Mouse (Mus musculus) R1 (cell line): Measurements from ENCODE around the gene Ppif.
A peak's percentile ranks its signal among the peaks of the same experiment; 100 is the strongest.

Source experiments
- DNase-seq: peaks from one replicate; pipeline ENCODE4 v3.0.0-alpha.2; 2018; ENCODE audit warnings: low read depth, low spot score

Ppif gene

GRCm38 (mm10) chr14:25693888-25694568, at the start of gene Ppif:
TSS of gene Ppif (plus strand) at chr14:25694154.
- DNase-seq: peak; percentile 93

- DNase-seq: no peak
Measured at GRCm38 (mm10) chr14:25645717-25646116, 48.2 kb upstream of the Ppif start.

- peak; percentile 91 for DNase-seq
Measured at GRCm38 (mm10) chr14:25646161-25646621, 47.8 kb upstream of the Ppif start.

GRCm38 (mm10) chr14:25651131-25651530, 42.8 kb upstream of the Ppif start:
- DNase-seq: no peak

- no peak for DNase-seq
Measured at GRCm38 (mm10) chr14:25651905-25652304, 42.0 kb upstream of the Ppif start.

- DNase-seq: no peak
Measured at GRCm38 (mm10) chr14:25654401-25655197, 39.4 kb upstream of the Ppif start.

GRCm38 (mm10) chr14:25660661-25661060, 33.3 kb upstream of the Ppif start:
- DNase-seq: peak; percentile 69

- DNase-seq: peak; percentile 91
Measured at GRCm38 (mm10) chr14:25661185-25661920, 32.6 kb upstream of the Ppif start.

GRCm38 (mm10) chr14:25663649-25664309, 30.2 kb upstream of the Ppif start:
- DNase-seq: no peak

GRCm38 (mm10) chr14:25664310-25664695, 29.7 kb upstream of the Ppif start:
- no peak for DNase-seq

- DNase-seq: peak; percentile 87
Measured at GRCm38 (mm10) chr14:25665314-25665970, 28.5 kb upstream of the Ppif start.

GRCm38 (mm10) chr14:25666668-25667376, 27.1 kb upstream of the Ppif start:
- DNase-seq: peak; percentile 67

GRCm38 (mm10) chr14:25667587-25667986, 26.4 kb upstream of the Ppif start:
- DNase-seq: no peak

GRCm38 (mm10) chr14:25679625-25680024, 14.3 kb upstream of the Ppif start:
- DNase-seq: no peak

GRCm38 (mm10) chr14:25682020-25682419, 11.9 kb upstream of the Ppif start:
- no peak for DNase-seq

- no peak for DNase-seq
Measured at GRCm38 (mm10) chr14:25686216-25686945, 7.6 kb upstream of the Ppif start.

- DNase-seq: no peak
Measured at GRCm38 (mm10) chr14:25686983-25687901, 6.7 kb upstream of the Ppif start.

- DNase-seq: no peak
Measured at GRCm38 (mm10) chr14:25693271-25693887, 575 bp upstream of the Ppif start.
